In genomic region chr1:43137334-43137733, GRCm38 (mm10) we compare ENCODE assay signal across 17 mouse cellular contexts. TPM values are rescaled to one million over a fixed set of nuclear protein-coding genes. Genes with fewer than 3 reads are reported as not detected.
DNase-seq lines count a peak whose midpoint lies in the region; ATAC-seq lines count a peak whose summit lies in the region.
"Had no signal": no experiment of that assay in that cellular context is flagged by ENCODE, and none has a peak within 500 bp of the region (broad histone marks: within the 10 kb centered on the region; RNA-seq: fewer than 3 reads in every experiment).

No protein-coding gene starts in this region.

- H3K9ac ChIP-seq in forebrain, embryonic 15.5 days (replicated peaks) = no peak overlapping the region
- H3K9ac ChIP-seq in hindbrain, embryonic 14.5 days = no peak overlapping the region
- H3K9ac ChIP-seq: limb, embryonic 13.5 days; liver, embryonic 14.5 days had no signal

- no peaks in the 10 kb centered on the region for H3K27me3 ChIP-seq in forebrain, embryonic 15.5 days
- H3K27me3 ChIP-seq in forebrain, embryonic 10.5 days (ENCODE audit: poor library complexity, severe bottlenecking) = no peaks in the 10 kb centered on the region
- no peaks in the 10 kb centered on the region for H3K27me3 ChIP-seq in hindbrain, embryonic 14.5 days (ENCODE audit: control insufficient read depth, insufficient read depth, low read length)
- H3K27me3 ChIP-seq: CH12.LX; limb, embryonic 13.5 days had no signal

- DNase-seq in forebrain, embryonic 10.5 days (ENCODE audit: extremely low spot score, low spot score) = no peak
- peak; percentile 83 for DNase-seq in right cerebral cortex, adult 18-20 months
- no peak for DNase-seq in right cerebral cortex, postnatal 4 days
- peak; percentile 47 to 58 for DNase-seq in layer of hippocampus, adult 8-10 months (ENCODE audit: low spot score in 2 of 2)
- peak; percentile 56 to 65 for DNase-seq in left cerebral cortex, postnatal 36 days (ENCODE audit: low spot score in 2 of 2)
- no peak for DNase-seq in hindbrain, embryonic 14.5 days (ENCODE audit: low spot score)
- no peak for DNase-seq in thymus, postnatal 0 days (ENCODE audit: low spot score)
- DNase-seq: cerebellum, adult 11-12 months; heart, adult 18-20 months; heart, postnatal 4 days; kidney, adult 9 months; kidney, postnatal 36 days; lung, postnatal 36 days had no signal

- no peaks in the 10 kb centered on the region for H3K36me3 ChIP-seq in forebrain, embryonic 15.5 days
- no peaks in the 10 kb centered on the region for H3K36me3 ChIP-seq in forebrain, embryonic 10.5 days (replicated peaks)
- no peaks in the 10 kb centered on the region for H3K36me3 ChIP-seq in hindbrain, embryonic 14.5 days (replicated peaks; ENCODE audit: control insufficient read depth, insufficient read depth)

- no peak overlapping the region for H3K4me3 ChIP-seq in forebrain, embryonic 15.5 days
- H3K4me3 ChIP-seq in forebrain, embryonic 10.5 days = no peak overlapping the region
- no peak overlapping the region for H3K4me3 ChIP-seq in hindbrain, embryonic 14.5 days (replicated peaks; ENCODE audit: low read length)
- H3K4me3 ChIP-seq: limb, embryonic 13.5 days had no signal

- intact Hi-C loops in left cerebral cortex, postnatal 36 days (cut with DNase I) = no loop called here

- no peaks in the 10 kb centered on the region for H3K9me3 ChIP-seq in forebrain, embryonic 15.5 days
- no peaks in the 10 kb centered on the region for H3K9me3 ChIP-seq in forebrain, embryonic 10.5 days
- no peaks in the 10 kb centered on the region for H3K9me3 ChIP-seq in hindbrain, embryonic 14.5 days (ENCODE audit: control insufficient read depth, low read length)
- H3K9me3 ChIP-seq: limb, embryonic 13.5 days had no signal

- no peak overlapping the region for H3K4me2 ChIP-seq in forebrain, embryonic 15.5 days (replicated peaks)
- H3K4me2 ChIP-seq in hindbrain, embryonic 14.5 days (replicated peaks) = no peak overlapping the region
- H3K4me2 ChIP-seq: limb, embryonic 13.5 days had no signal

- ATAC-seq in forebrain, embryonic 15.5 days (replicated peaks) = peak; percentile 79
- no peak for ATAC-seq in hindbrain, embryonic 14.5 days (ENCODE audit: low FRiP score)

- H3K27ac ChIP-seq in forebrain, embryonic 15.5 days (replicated peaks) = peak overlapping the region; percentile 89
- no peak overlapping the region for H3K27ac ChIP-seq in forebrain, embryonic 10.5 days
- H3K27ac ChIP-seq in hindbrain, embryonic 14.5 days = no peak overlapping the region
- H3K27ac ChIP-seq: limb, embryonic 13.5 days; liver, embryonic 14.5 days had no signal

- 70% methylated on average over 5 of the region's 5 CpGs for WGBS in forebrain, embryonic 15.5 days
- WGBS in forebrain, embryonic 10.5 days = 89% methylated on average over 5 of the region's 5 CpGs
- 88% methylated on average over 5 of the region's 5 CpGs for WGBS in hindbrain, embryonic 14.5 days

- peaks cover 13% of the 10 kb centered on the region; the same call in 1 of the 2 replicates for H3K4me1 ChIP-seq in forebrain, embryonic 15.5 days
- H3K4me1 ChIP-seq in forebrain, embryonic 10.5 days = no peaks in the 10 kb centered on the region
- H3K4me1 ChIP-seq in hindbrain, embryonic 14.5 days (replicated peaks; ENCODE audit: control insufficient read depth, insufficient read depth, low read length) = no peaks in the 10 kb centered on the region
- H3K4me1 ChIP-seq: limb, embryonic 13.5 days had no signal

RNA-seq across cellular contexts. Expression of gene AI597479, which starts 38.8 kb away (rescaled TPM):
- 47.8 and 53.5 TPM in 2 replicates for polyA plus RNA-seq in forebrain, embryonic 15.5 days (2015; fragmentation: Nextera tagmentation; extraction: Ambion mirVana)
- polyA plus RNA-seq in forebrain, embryonic 10.5 days (2016; fragmentation: Nextera tagmentation; extraction: Ambion mirVana) = 40.5 and 44.1 TPM in 2 replicates
- 10 to 100 TPM; 23.2 to 25.6 (median 24.2) TPM for total RNA-seq in layer of hippocampus, adult 8-10 months (2022)
- 10 to 100 TPM; 23.4 to 23.5 TPM for total RNA-seq in left cerebral cortex, postnatal 36 days (2021)
- polyA plus RNA-seq in hindbrain, embryonic 14.5 days (2014; fragmentation: Nextera tagmentation; extraction: Ambion mirVana) = 48.3 and 50.3 TPM in 2 replicates
- 19.7 and 21.1 TPM in 2 replicates for polyA plus RNA-seq in thymus, postnatal 0 days (2015; fragmentation: Nextera tagmentation; extraction: Ambion mirVana)

RNA-seq across cellular contexts. Expression of gene Tgfbrap1, which starts 38.9 kb away (rescaled TPM):
- 18.1 and 18.2 TPM in 2 replicates for polyA plus RNA-seq in forebrain, embryonic 15.5 days (2015; fragmentation: Nextera tagmentation; extraction: Ambion mirVana)
- 13.2 and 13.6 TPM in 2 replicates for polyA plus RNA-seq in forebrain, embryonic 10.5 days (2016; fragmentation: Nextera tagmentation; extraction: Ambion mirVana)
- 10 to 100 TPM; 40.2 to 44.5 (median 41.7) TPM for total RNA-seq in layer of hippocampus, adult 8-10 months (2022)
- 10 to 100 TPM; 43.2 to 44.3 TPM for total RNA-seq in left cerebral cortex, postnatal 36 days (2021)
- polyA plus RNA-seq in hindbrain, embryonic 14.5 days (2014; fragmentation: Nextera tagmentation; extraction: Ambion mirVana) = 19.5 and 20.9 TPM in 2 replicates
- polyA plus RNA-seq in thymus, postnatal 0 days (2015; fragmentation: Nextera tagmentation; extraction: Ambion mirVana) = 5.3 and 5.6 TPM in 2 replicates

RNA-seq across cellular contexts. Expression of gene Fhl2, which starts 59.5 kb away (rescaled TPM):
- polyA plus RNA-seq in forebrain, embryonic 15.5 days (2015; fragmentation: Nextera tagmentation; extraction: Ambion mirVana) = 11.3 and 14.7 TPM in 2 replicates
- 4.6 and 4.7 TPM in 2 replicates for polyA plus RNA-seq in forebrain, embryonic 10.5 days (2016; fragmentation: Nextera tagmentation; extraction: Ambion mirVana)
- 10 to 100 TPM; 32.1 to 48.0 (median 39.6) TPM for total RNA-seq in layer of hippocampus, adult 8-10 months (2022)
- 10 to 100 TPM; 56.1 to 63.6 TPM for total RNA-seq in left cerebral cortex, postnatal 36 days (2021)
- polyA plus RNA-seq in hindbrain, embryonic 14.5 days (2014; fragmentation: Nextera tagmentation; extraction: Ambion mirVana) = 31.2 and 31.4 TPM in 2 replicates
- polyA plus RNA-seq in thymus, postnatal 0 days (2015; fragmentation: Nextera tagmentation; extraction: Ambion mirVana) = 5.3 and 6.0 TPM in 2 replicates

Comparison
In these comparisons a context has a peak if more than half of its experiments do, and no peak if none do; other contexts are left out.
1. DNase-seq: peak in right cerebral cortex, adult 18-20 months (single experiment), layer of hippocampus, adult 8-10 months (2 of 2) and left cerebral cortex, postnatal 36 days (2 of 2); none in forebrain, embryonic 10.5 days (single experiment), right cerebral cortex, postnatal 4 days (single experiment), hindbrain, embryonic 14.5 days (single experiment) and thymus, postnatal 0 days (single experiment).